Mouse (Mus musculus): Measurements from ENCODE around the gene Dusp19. TPM values are rescaled to one million over a fixed set of nuclear protein-coding genes. Genes with fewer than 3 reads are reported as not detected.

Gene Dusp19
- polyA plus RNA-seq, 1 experiment from 2014 or later, result 10.0 TPM

DNA sequence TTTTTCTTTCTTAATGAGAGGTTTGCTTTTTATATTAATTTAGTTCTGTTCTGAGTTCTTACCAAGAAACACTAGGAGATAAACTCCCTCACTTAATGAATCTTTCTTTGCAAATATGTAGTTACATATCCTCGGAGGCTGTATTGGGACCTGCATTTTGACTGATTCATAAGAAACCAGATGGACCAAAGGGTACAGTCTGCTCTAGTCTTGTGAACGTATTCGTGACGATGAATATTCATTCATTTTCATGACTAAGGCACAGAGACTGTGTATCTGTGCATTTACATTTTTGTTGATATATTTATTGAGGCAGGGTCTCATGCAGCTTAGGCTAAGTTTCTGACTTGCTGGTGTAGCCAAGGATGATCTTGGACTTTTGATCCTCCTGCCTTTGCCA is 7.7 kb downstream of the Dusp19 start:
- TF ChIP-seq CTCF (IDR thresholded peaks at IDR 0.05) (no peak), EP300 (IDR thresholded peaks at IDR 0.05) (no peak)
- Histone ChIP-seq H3K36me3 (ENCODE audit: insufficient read depth, low read length) (peaks cover 6% of the 10 kb centered on the region; the same call in 1 of the 2 replicates), H3K9ac (replicated peaks; ENCODE audit: low read depth) (no peak overlapping the region), H3K27me3 (replicated peaks; ENCODE audit: insufficient read depth, low read length) (no peaks in the 10 kb centered on the region), H3K4me1 (ENCODE audit: insufficient read depth, low read depth, low read length) (no peaks in the 10 kb centered on the region), H3K4me2 (replicated peaks; ENCODE audit: low read depth, low read length) (no peak overlapping the region), H3K4me3 (ENCODE audit: low read depth, low read length) (no peak overlapping the region), H3K27ac (ENCODE audit: low read length) (no peak overlapping the region), H3K9me3 (ENCODE audit: low read length) (no peaks in the 10 kb centered on the region)
- ATAC-seq (no peak), DNase-seq (ENCODE audit: low spot score) (no peak)
- WGBS, result 95% methylated on average over 4 of the region's 4 CpGs

DNA sequence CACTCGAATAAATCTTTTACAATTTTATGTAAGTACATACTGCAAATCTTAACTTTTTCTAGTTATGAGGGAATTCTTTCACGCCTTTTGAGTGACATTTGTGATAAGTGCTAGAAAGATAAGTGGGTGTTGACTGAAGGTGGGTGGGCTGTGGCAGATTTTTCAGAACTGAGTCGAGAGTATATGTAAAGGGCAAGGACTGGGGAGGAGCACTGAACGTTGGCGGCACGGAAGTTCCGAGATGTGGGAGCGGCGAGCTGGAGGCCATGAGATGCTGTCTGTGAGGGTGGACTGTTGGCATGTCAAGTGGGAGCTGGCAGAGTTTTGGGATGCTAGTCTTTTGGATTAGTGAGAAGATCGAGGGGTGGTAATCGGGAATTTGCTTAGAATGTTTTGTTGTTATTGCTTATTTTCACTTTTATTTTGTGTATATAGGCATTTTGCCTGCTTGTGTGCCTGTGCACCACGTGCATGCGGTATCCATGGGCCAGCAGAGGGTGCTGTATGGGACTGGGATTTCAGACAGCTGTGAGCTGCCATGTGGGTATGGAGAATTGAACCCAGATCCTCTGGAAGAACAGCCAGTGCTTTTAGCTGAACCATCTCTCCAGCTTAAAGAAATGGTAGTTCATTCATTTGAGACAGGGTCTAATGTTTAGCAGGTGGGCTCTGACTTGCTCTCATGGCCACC is 15.6 kb downstream of the Dusp19 start:
- TF ChIP-seq EP300 (IDR thresholded peaks at IDR 0.05), result no peak
- peak; percentile 28 for TF ChIP-seq CTCF (IDR thresholded peaks at IDR 0.05)
- no peaks in the 10 kb centered on the region for H3K4me1 ChIP-seq (ENCODE audit: insufficient read depth, low read depth, low read length)
- no peaks in the 10 kb centered on the region for H3K27me3 ChIP-seq (replicated peaks; ENCODE audit: insufficient read depth, low read length)
- no peaks in the 10 kb centered on the region for H3K36me3 ChIP-seq (ENCODE audit: insufficient read depth, low read length)
- 62% methylated on average over 13 of the region's 13 CpGs for WGBS
- no peak overlapping the region for H3K27ac ChIP-seq (ENCODE audit: low read length)
- H3K9me3 ChIP-seq (ENCODE audit: low read length), result no peaks in the 10 kb centered on the region
- no peak overlapping the region for H3K9ac ChIP-seq (replicated peaks; ENCODE audit: low read depth)
- no peak for ATAC-seq
- no peak overlapping the region for H3K4me2 ChIP-seq (replicated peaks; ENCODE audit: low read depth, low read length)
- DNase-seq (ENCODE audit: low spot score), result no peak
- no peak overlapping the region for H3K4me3 ChIP-seq (ENCODE audit: low read depth, low read length)

DNA sequence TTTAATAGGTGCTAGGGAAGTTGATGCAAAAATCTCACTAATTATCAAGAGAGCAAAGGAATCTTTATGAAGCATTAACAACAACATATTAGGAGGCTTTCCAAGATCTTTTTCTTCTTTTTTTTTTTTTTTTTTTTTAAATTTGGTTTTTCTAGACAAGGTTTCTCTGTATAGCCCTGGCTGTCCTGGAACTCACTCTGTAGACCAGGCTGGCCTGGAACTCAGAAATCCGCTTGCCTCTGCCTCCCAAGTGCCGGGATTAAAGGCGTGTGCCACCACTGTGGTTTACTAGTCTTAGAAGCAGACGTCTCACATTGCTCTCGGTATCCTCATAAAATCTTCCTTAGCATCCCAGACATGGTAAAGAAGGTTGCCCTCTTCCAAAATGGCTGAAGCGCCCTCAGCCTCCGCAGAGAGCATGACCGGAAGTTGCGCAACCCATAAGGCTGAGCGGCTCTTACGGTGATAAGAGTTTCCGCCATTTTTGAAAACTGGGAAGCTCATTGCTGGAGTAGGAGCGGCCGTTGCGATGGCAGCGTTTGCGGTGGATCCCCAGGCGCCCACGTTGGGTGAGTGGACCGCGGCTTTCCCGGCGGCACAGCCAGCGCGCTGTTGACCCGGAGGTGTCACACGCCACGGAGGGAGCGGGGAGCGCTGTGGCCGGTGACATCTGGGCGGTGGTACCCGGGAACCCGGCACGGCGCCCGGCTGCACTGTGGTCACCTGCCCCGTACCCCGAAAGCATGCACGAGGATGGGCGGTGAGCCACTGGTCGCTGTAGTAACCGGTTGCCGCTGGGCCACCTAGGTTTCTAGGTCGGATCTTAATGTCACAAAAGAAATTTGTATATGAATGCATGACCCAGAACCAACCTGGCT is 21.8 kb downstream of the Dusp19 start:
- peak; percentile 21; the same call in 1 of the 2 replicates for TF ChIP-seq EP300 (IDR thresholded peaks at IDR 0.05)
- no peak for TF ChIP-seq CTCF (IDR thresholded peaks at IDR 0.05)
- ATAC-seq (peak; percentile 99), DNase-seq (ENCODE audit: low spot score) (peak; percentile 93)
- 0 out of 2 replicates have a peak, but pooled peaks cover 4% of the 10 kb centered on the region for H3K36me3 ChIP-seq (ENCODE audit: insufficient read depth, low read length)
- no peaks in the 10 kb centered on the region for H3K27me3 ChIP-seq (replicated peaks; ENCODE audit: insufficient read depth, low read length)
- 1% methylated on average over 45 of the region's 45 CpGs for WGBS
- no peaks in the 10 kb centered on the region for H3K9me3 ChIP-seq (ENCODE audit: low read length)
- H3K4me2 ChIP-seq (replicated peaks; ENCODE audit: low read depth, low read length), result peak overlapping the region; percentile 79
- H3K27ac ChIP-seq (ENCODE audit: low read length), result peak overlapping the region; percentile 51; the same call in 1 of the 2 replicates
- peak overlapping the region; percentile 83 for H3K4me3 ChIP-seq (ENCODE audit: low read depth, low read length)
- no peaks in the 10 kb centered on the region for H3K4me1 ChIP-seq (ENCODE audit: insufficient read depth, low read depth, low read length)
- peak overlapping the region; percentile 58 for H3K9ac ChIP-seq (replicated peaks; ENCODE audit: low read depth)

DNA sequence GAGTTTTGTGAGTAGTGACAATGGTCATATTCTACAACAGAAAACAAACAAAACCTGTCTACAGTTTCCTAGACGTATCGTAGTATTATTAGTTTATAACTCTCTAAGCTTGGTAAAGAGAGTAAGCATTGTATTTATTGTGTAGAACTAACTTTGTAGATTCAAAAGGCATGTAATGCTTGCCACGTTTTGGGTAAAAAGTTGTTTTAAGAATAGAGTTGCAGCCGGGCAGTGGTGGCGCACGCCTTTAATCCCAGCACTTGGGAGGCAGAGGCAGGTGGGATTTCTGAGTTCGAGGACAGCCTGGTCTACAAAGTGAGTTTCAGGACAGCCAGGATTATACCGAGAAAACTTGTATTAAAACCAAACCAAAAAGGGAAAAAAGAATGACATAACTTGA is 22.6 kb downstream of the Dusp19 start:
- no peak overlapping the region for H3K9ac ChIP-seq (replicated peaks; ENCODE audit: low read depth)
- H3K4me1 ChIP-seq (ENCODE audit: insufficient read depth, low read depth, low read length), result no peaks in the 10 kb centered on the region

DNA sequence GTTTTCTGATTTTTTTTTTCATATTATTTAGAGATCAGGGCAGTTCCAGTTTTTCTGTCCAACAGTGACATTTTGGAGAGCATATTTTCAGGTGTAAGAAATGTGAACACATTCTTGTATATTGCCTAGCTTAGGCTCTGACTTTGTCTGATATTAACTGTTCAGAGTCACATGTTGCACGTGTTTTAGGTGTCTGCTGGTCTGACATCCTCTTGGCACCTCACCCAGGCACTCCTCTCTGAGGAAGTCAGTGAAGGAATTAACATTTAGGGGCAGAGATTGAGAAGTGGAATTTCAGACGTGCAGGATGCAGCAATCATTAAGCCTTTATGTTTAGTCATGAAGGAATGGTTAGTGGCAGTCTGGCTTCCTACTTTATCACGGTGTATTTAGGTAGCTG is 23.0 kb downstream of the Dusp19 start:
- H3K36me3 ChIP-seq (ENCODE audit: insufficient read depth, low read length), result 0 out of 2 replicates have a peak, but pooled peaks cover 4% of the 10 kb centered on the region
- TF ChIP-seq CTCF (IDR thresholded peaks at IDR 0.05), result no peak
- no peak for TF ChIP-seq EP300 (IDR thresholded peaks at IDR 0.05)
- no peaks in the 10 kb centered on the region for H3K4me1 ChIP-seq (ENCODE audit: insufficient read depth, low read depth, low read length)
- no peak overlapping the region for H3K4me3 ChIP-seq (ENCODE audit: low read depth, low read length)
- WGBS, result 17% methylated on average over 3 of the region's 3 CpGs
- H3K27me3 ChIP-seq (replicated peaks; ENCODE audit: insufficient read depth, low read length), result no peaks in the 10 kb centered on the region
- H3K9me3 ChIP-seq (ENCODE audit: low read length), result no peaks in the 10 kb centered on the region
- ATAC-seq, result no peak
- H3K27ac ChIP-seq (ENCODE audit: low read length), result no peak overlapping the region
- no peak for DNase-seq (ENCODE audit: low spot score)
- H3K4me2 ChIP-seq (replicated peaks; ENCODE audit: low read depth, low read length), result no peak overlapping the region
- H3K9ac ChIP-seq (replicated peaks; ENCODE audit: low read depth), result no peak overlapping the region

More for the DNA sequence above, 22.6 kb downstream of the Dusp19 start:
- ATAC-seq (no peak), DNase-seq (ENCODE audit: low spot score) (no peak)
- H3K36me3 ChIP-seq (ENCODE audit: insufficient read depth, low read length), result 0 out of 2 replicates have a peak, but pooled peaks cover 4% of the 10 kb centered on the region
- no peak overlapping the region for H3K27ac ChIP-seq (ENCODE audit: low read length)
- peak overlapping the region; percentile 83 for H3K4me3 ChIP-seq (ENCODE audit: low read depth, low read length)
- H3K4me2 ChIP-seq (replicated peaks; ENCODE audit: low read depth, low read length), result peak overlapping the region; percentile 79
- WGBS, result 10% methylated on average over 8 of the region's 8 CpGs
- H3K27me3 ChIP-seq (replicated peaks; ENCODE audit: insufficient read depth, low read length), result no peaks in the 10 kb centered on the region
- H3K9me3 ChIP-seq (ENCODE audit: low read length), result no peaks in the 10 kb centered on the region
- TF ChIP-seq CTCF (IDR thresholded peaks at IDR 0.05) (no peak), EP300 (IDR thresholded peaks at IDR 0.05) (no peak)

DNA sequence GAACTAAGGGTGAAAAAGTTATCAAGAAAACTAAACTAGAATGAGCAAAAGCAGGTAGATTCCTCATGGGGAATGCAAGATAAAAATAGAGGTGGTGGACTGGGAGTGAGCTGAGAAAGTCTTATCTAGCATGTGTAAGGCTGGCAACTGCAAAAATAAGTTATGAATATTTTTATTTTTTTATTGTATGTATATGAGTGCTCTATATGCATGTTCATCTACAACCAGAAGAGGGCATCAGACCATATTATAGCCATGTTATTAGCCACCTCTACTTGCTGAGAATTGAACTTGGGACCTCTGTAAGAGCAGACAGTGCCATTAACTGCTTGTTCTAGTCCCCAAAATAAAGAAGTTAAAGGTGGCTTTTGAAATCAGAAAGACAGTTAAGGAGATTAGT is 44.6 kb downstream of the Dusp19 start:
- no peak overlapping the region for H3K9ac ChIP-seq (replicated peaks; ENCODE audit: low read depth)
- H3K27ac ChIP-seq (ENCODE audit: low read length), result no peak overlapping the region
- no peak overlapping the region for H3K4me3 ChIP-seq (ENCODE audit: low read depth, low read length)
- H3K9me3 ChIP-seq (ENCODE audit: low read length), result no peaks in the 10 kb centered on the region
- no peak for ATAC-seq
- no peak overlapping the region for H3K4me2 ChIP-seq (replicated peaks; ENCODE audit: low read depth, low read length)
- peaks cover 4% of the 10 kb centered on the region; the same call in 1 of the 2 replicates for H3K36me3 ChIP-seq (ENCODE audit: insufficient read depth, low read length)
- H3K4me1 ChIP-seq (ENCODE audit: insufficient read depth, low read depth, low read length), result no peaks in the 10 kb centered on the region
- TF ChIP-seq CTCF (IDR thresholded peaks at IDR 0.05) (no peak), EP300 (IDR thresholded peaks at IDR 0.05) (no peak)
- H3K27me3 ChIP-seq (replicated peaks; ENCODE audit: insufficient read depth, low read length), result no peaks in the 10 kb centered on the region
- DNase-seq (ENCODE audit: low spot score), result no peak

Measured in lung, postnatal 0 days (tissue).